16 mouse cellular contexts compared by ENCODE assay signal in the genomic region with DNA sequence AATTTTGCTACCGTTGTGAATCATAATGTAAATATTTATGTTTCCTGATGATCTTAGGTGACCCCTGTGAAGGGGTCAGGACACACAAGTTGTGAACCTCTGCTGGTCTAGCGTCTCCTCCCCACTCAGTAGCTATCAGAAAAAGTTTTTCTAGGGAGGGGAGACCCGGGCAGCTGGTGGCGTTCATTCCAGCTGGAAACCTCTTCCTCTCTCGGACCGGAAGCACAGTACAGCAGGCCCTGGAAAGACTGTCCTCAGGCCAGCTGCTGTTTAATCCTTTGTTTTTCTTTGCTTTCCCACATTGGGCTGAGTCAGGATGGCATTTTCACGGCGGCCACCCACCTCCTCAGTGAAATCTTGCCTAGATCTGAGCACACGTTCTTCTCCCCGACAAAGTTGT.
"Had no signal": no experiment of that assay in that cellular context is flagged by ENCODE, and none has a peak within 500 bp of the region (broad histone marks: within the 10 kb centered on the region; RNA-seq: fewer than 3 reads in every experiment).

No protein-coding gene starts in this region.

- H3K9ac ChIP-seq: kidney, embryonic 15.5 days; limb, embryonic 13.5 days; liver, embryonic 14.5 days; liver, postnatal 0 days; midbrain, embryonic 12.5 days; midbrain, embryonic 15.5 days had no signal

- H3K4me1 ChIP-seq: midbrain, embryonic 12.5 days; midbrain, embryonic 15.5 days had no signal

- H3K4me3 ChIP-seq: kidney, embryonic 15.5 days; layer of hippocampus, adult 2 months; limb, embryonic 10.5 days; limb, embryonic 13.5 days; midbrain, embryonic 12.5 days; midbrain, embryonic 15.5 days had no signal

- H3K9me3 ChIP-seq: kidney, embryonic 15.5 days; limb, embryonic 10.5 days; limb, embryonic 13.5 days; midbrain, embryonic 12.5 days; midbrain, embryonic 15.5 days had no signal

- H3K4me2 ChIP-seq: kidney, embryonic 15.5 days; limb, embryonic 13.5 days; midbrain, embryonic 12.5 days; midbrain, embryonic 15.5 days had no signal

- H3K27ac ChIP-seq: hindbrain, postnatal 0 days; kidney, embryonic 15.5 days; layer of hippocampus, adult 2 months; limb, embryonic 10.5 days; limb, embryonic 13.5 days; liver, embryonic 14.5 days; midbrain, embryonic 12.5 days; midbrain, embryonic 15.5 days had no signal

- DNase-seq: kidney, adult 18-20 months; layer of hippocampus, adult 9-11 months; liver; liver, postnatal 0 days; lung, postnatal 4 days; thymus, postnatal 25 days had no signal

- H3K36me3 ChIP-seq: kidney, embryonic 15.5 days; limb, embryonic 10.5 days; limb, embryonic 13.5 days; midbrain, embryonic 12.5 days; midbrain, embryonic 15.5 days had no signal

- ATAC-seq: hindbrain, postnatal 0 days; inflammation-experienced regulatory T-cells, adult 6 months; intestine, embryonic 16.5 days; liver, postnatal 0 days; midbrain, embryonic 15.5 days had no signal

- H3K27me3 ChIP-seq: kidney, embryonic 15.5 days; midbrain, embryonic 15.5 days had no signal
